Mouse (Mus musculus): ENCODE measurements around the gene Ccer1.
"Not testable (repeated sequence)": the region's sequence is repeated elsewhere in the genome, so short reads cannot be mapped to it uniquely, and the experiment has no call there.

The Ccer1 gene

GRCm38 (mm10) chr10:97692913-97693312 is at the start of gene Ccer1:
Gene Ccer1, plus strand, starts transcription at chr10:97693059.
- DNase-seq (ENCODE audit: low read depth, low spot score) = no peak

- no peak for DNase-seq (ENCODE audit: low read depth, low spot score)
These were observed 49.1 kb upstream of the Ccer1 start, which contains the start of gene Epyc for GRCm38 (mm10) chr10:97643768-97644167. Gene Epyc, plus strand, starts transcription at chr10:97644068.

GRCm38 (mm10) chr10:97650334-97650733 is 42.5 kb upstream of the Ccer1 start:
- DNase-seq (ENCODE audit: low read depth, low spot score) = no peak

- no peak for DNase-seq (ENCODE audit: low read depth, low spot score)
These were observed 33.4 kb upstream of the Ccer1 start for GRCm38 (mm10) chr10:97659489-97659888.

- no peak for DNase-seq (ENCODE audit: low read depth, low spot score)
These were observed 24.2 kb upstream of the Ccer1 start for GRCm38 (mm10) chr10:97668656-97669055.

- no peak for DNase-seq (ENCODE audit: low read depth, low spot score)
These were observed 22.7 kb upstream of the Ccer1 start for GRCm38 (mm10) chr10:97670202-97670601.

GRCm38 (mm10) chr10:97673239-97673638 is 19.6 kb upstream of the Ccer1 start:
- DNase-seq (ENCODE audit: low read depth, low spot score) = no peak

GRCm38 (mm10) chr10:97682981-97683380 is 9.9 kb upstream of the Ccer1 start:
- no peak for DNase-seq (ENCODE audit: low read depth, low spot score)

- DNase-seq (ENCODE audit: low read depth, low spot score) = no peak
These were observed 5.7 kb upstream of the Ccer1 start for GRCm38 (mm10) chr10:97687198-97687597.

- DNase-seq (ENCODE audit: low read depth, low spot score) = no peak
These were observed 3.4 kb upstream of the Ccer1 start for GRCm38 (mm10) chr10:97689425-97689824.

GRCm38 (mm10) chr10:97693398-97694135 is 708 bp downstream of the Ccer1 start:
- no peak for DNase-seq (ENCODE audit: low read depth, low spot score)

- DNase-seq (ENCODE audit: low read depth, low spot score) = no peak
These were observed 9.5 kb downstream of the Ccer1 start for GRCm38 (mm10) chr10:97702321-97702720.

GRCm38 (mm10) chr10:97704562-97704961 is 11.7 kb downstream of the Ccer1 start:
- DNase-seq (ENCODE audit: low read depth, low spot score) = no peak

GRCm38 (mm10) chr10:97712687-97713086 is 19.8 kb downstream of the Ccer1 start:
- DNase-seq (ENCODE audit: low read depth, low spot score) = peak; percentile 28

GRCm38 (mm10) chr10:97714584-97714983 is 21.7 kb downstream of the Ccer1 start:
- DNase-seq (ENCODE audit: low read depth, low spot score) = no peak

GRCm38 (mm10) chr10:97715289-97715906 is 22.5 kb downstream of the Ccer1 start:
- no peak for DNase-seq (ENCODE audit: low read depth, low spot score)

- DNase-seq (ENCODE audit: low read depth, low spot score) = no peak
These were observed 24.4 kb downstream of the Ccer1 start for GRCm38 (mm10) chr10:97717233-97717632.

GRCm38 (mm10) chr10:97718021-97718420 is 25.2 kb downstream of the Ccer1 start:
- DNase-seq (ENCODE audit: low read depth, low spot score) = no peak

GRCm38 (mm10) chr10:97720625-97721024 is 27.8 kb downstream of the Ccer1 start:
- DNase-seq (ENCODE audit: low read depth, low spot score) = no peak

- no peak for DNase-seq (ENCODE audit: low read depth, low spot score)
These were observed 29.9 kb downstream of the Ccer1 start for GRCm38 (mm10) chr10:97722709-97723108.

GRCm38 (mm10) chr10:97725929-97726328 is 33.1 kb downstream of the Ccer1 start:
- DNase-seq (ENCODE audit: low read depth, low spot score) = no peak

- not testable (repeated sequence) for DNase-seq (ENCODE audit: low read depth, low spot score)
These were observed 33.8 kb downstream of the Ccer1 start, which contains the start of gene C030005K15Rik for GRCm38 (mm10) chr10:97726655-97727054. Gene C030005K15Rik, minus strand, starts transcription at chr10:97726755.
